Mouse (Mus musculus): ENCODE results near the gene St3gal4. TPM values are rescaled to one million over a fixed set of nuclear protein-coding genes. Genes with fewer than 3 reads are reported as not detected.

The St3gal4 gene
- total RNA-seq, 2 experiments from 2014 or later = 5.8 to 7.3 TPM

DNA sequence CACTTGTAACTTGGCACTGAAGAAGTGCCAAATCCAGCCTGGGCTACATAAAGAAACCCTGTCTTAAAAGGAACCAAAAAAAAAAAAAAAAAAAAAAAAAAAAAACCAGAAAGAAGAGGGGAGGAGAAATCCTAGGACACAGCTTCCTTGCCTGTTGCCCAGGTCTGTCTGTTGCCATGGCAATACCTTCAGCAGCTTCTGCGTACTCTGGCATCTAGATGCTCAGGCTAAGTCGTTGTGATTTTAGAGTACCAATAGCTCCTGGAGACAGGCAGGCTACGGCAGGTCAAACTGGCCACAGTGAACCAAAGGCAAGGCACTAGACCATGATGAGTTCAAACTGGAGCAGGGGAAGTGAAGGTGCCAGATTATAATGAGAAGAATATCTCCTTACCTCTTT lies 65.4 kb downstream of the St3gal4 start:
- DNase-seq = no peak
- intact Hi-C loops (cut with DNase I; ENCODE audit: low total_unique reads) = no loop called here

DNA sequence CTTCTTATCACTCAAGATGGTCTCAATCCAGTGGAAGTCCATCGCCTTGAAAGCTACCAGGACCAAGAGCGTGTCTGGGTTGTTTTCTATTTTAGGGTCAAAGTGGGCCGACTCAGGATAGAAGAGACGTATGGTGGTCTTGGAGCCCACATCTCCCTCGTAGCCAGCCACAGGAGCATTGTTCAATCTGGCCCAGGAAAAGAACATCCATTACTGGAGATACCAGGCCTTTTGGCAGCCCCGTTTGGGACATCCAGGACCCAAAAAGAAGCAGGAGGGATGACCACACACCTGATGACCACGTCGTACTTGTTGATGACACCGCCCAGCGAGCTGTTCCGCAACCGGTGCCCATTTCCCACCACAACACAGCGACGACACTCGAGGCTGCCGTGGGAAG lies 66.0 kb downstream of the St3gal4 start:
- DNase-seq = no peak
- intact Hi-C loops (cut with DNase I; ENCODE audit: low total_unique reads) = no loop called here

DNA sequence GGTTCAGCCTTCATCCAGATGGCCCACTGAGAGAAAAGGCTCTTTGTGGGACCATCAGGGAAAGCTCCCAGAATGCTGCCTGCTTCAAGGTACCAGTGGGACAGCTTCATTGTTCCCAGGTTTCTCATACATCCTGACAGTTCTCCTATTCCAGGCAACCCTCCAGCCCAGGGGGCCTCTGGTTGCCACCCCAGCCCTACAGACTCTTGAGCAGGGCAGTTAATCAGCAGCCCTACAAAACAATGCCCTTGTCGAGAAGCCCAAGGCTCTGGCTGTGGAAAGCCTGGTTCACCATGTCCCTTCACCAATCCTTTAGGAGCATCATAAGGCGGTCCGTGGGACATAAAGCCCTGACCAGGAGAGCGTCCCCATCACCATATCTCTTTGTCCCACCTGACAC lies 66.4 kb downstream of the St3gal4 start:
- DNase-seq = no peak

DNA sequence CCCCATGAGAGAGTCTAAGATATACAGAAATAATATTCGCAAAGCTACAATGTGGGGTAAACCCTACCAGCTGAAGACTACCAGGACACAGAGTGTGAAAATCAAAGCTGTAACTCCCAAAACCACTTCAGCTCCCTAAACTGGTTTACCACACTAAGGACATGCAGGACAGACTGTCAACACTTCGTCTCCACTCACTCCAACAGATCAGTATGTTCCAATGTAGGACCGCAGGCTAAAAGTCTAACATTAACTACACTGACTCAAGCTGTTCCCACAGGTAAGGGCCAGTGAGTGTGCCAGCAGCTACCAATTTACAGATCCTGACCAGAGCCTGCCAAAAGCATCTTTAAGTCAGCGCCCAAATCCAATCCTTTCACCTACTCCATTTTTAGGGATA lies 67.4 kb downstream of the St3gal4 start:
- intact Hi-C loops (cut with DNase I; ENCODE audit: low total_unique reads) = no loop called here

More for the DNA sequence above, 66.4 kb downstream of the St3gal4 start:
- intact Hi-C loops (cut with DNase I; ENCODE audit: low total_unique reads) = no loop called here

DNA sequence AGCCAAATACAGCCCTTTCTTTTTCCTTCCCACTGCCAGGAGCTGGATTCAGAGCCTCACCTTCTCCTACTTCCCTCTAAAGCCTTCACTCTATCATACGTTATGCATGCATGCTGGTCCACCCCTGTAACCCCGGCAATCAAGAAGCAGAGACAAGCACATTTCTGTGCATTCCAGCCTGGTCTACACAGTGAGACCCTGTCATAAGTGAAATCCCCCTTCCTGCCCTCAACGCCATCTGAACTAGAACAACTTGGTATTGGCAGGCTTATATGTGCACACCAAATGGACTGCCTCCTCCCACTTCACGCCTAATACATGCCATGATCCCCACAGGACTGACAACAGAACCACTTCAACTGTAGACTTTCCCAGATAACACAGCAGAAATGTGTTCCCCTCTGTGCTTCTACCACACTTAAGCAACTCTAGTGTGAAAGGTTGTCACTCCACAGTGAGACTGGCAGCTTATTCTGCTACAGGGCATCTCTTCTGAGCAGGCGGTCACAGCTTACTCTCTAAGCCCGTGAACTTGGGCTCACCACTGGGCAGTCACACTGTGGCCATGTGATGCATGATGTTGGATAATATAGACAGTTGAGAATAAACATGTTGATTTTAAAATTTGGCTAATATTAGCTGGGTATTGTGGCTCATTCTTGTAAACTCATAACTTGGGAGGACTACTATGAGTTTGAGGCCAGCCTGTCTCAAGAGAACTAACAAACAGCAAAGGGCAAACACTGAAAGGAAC lies 68.2 kb downstream of the St3gal4 start:
- no peak for DNase-seq
- intact Hi-C loops (cut with DNase I; ENCODE audit: low total_unique reads) = no loop called here

More for the DNA sequence above, 67.4 kb downstream of the St3gal4 start:
- no peak for DNase-seq

DNA sequence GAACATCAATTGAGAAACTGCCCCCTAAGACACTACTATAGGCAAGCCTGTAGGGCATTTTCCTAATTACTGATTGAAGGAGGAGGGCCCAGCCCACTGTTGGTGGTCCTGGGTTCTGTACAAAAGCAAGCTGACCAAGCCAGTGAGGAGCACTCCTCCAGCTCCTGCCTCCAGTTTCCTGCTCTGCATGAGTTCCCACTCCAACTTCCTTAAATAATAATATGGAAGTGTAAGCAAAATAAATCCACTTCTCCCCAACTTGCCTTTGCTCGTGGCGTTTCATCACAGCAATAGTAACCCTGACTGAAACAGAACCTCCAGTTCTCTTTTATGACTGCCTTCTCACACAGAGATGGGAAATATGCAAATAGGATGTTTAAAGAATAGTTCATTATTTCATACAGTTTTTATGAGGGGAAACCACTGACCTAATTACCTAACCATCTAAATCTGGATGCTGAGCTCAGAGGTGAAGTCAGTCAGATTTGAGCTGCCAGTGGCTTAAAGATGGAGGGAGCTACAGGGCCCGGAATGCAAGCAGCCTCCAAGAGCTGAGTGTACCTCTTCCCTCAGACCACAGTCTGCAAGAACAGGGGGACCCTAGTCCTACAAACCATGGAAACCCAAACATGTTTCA lies 69.1 kb downstream of the St3gal4 start:
- intact Hi-C loops (cut with DNase I; ENCODE audit: low total_unique reads) = no loop called here
- no peak for DNase-seq

DNA sequence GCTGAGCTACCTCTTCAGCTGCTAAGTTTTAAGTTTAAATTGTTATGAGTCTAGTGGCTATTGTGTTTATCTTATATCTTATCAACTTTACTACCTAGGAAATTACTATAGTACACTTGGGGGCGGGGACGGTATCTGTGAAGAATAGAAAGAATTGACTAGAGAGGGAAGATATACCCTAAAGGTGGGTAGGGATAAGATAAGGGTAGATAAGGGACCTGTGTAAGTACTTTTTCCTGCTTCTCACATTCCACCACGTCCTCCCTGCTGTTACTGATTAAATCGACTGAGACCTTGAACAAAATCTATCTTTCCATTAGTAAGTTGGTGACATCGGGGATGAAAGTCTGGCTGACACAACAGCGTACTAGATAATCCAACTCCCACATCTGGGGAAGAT lies 70.6 kb downstream of the St3gal4 start:
- intact Hi-C loops (cut with DNase I; ENCODE audit: low total_unique reads) = no loop called here
- DNase-seq = no peak

DNA sequence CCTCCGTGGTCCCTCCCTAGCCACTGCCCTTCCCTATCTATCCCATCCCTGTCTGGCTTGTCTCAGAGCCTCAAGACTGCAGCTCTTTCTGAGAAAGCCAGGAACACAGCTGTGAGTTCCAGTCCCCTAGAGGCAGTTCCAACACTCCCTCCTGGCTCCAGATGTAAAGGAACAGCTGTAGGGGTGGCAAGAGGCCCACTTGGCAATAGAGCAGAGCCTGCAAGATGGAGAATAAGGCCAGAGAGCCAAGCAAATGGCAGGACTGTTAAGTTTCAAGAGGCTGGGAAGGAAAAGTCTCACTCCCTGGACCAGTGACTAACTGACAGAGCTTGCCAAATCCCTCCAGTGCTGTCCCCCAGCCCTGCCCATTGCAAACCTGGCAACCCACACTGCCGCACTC lies 73.3 kb downstream of the St3gal4 start:
- intact Hi-C loops (cut with DNase I; ENCODE audit: low total_unique reads) = no loop called here
- peak; percentile 92 for DNase-seq

DNA sequence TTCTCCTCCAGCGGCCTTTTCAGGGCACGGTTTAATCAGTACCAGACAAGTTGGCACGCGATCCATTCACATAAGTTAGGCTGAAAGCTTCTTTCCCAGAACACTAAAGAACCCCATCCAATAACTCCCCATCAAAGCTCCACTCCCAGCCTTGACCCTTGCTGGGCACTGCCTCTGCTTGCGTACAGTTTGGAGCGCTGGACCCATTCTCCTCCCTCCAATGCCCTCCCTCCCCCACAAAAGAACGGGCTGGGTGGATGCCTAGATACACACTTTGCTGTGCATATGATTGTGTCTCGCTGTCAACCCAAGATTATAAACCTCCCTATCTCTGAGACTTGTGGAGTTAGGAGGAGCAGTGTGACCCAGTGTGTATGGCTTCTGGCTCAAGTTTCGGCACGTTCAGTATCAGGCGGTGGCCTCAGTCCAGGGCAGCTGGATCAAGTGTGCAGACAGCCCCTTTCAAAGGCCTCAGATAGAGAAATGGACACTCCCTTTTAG lies 74.0 kb downstream of the St3gal4 start:
- intact Hi-C loops (cut with DNase I; ENCODE audit: low total_unique reads) = no loop called here
- peak; percentile 63 for DNase-seq

DNA sequence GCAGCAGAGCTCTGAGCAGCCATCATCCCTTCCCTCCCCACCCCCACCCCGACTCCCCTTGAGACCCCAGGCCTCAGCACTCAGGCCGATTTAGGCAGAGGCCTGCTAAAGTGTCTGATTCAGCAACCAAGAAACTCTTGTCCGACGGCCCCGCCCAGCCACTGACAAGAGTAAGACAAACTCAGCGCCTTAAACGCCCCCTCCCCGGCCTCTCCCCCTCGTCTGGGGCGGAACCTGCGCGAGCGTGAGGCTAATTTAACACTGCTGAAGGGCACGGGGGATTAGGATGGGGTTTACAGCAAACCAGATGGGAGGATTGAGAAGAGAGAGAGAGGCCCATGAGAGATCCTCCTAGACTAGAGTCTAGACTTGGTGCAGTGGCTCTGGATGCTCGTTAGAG lies 74.6 kb downstream of the St3gal4 start:
- DNase-seq = peak; percentile 60
- intact Hi-C loops (cut with DNase I; ENCODE audit: low total_unique reads) = no loop called here

DNA sequence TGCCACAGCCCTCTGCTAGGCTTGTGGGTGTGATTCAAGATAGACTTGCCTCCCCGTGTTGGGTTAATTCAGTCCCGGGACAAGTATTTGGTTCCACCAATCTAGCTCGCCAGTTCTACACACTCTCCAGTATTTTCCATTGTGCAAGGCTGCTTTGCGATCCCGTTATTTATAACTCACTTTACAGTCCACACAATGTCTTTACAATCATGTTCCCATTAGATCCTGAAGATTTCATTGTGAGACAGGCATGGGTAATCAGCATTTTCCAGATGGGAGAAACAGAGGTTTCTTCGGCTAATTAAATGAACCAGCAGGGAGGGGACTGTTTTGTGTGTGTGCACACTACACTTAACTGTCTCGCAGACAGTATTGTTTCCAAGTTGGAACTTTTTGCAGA lies 75.4 kb downstream of the St3gal4 start:
- intact Hi-C loops (cut with DNase I; ENCODE audit: low total_unique reads) = no loop called here
- peak; percentile 3 for DNase-seq

DNA sequence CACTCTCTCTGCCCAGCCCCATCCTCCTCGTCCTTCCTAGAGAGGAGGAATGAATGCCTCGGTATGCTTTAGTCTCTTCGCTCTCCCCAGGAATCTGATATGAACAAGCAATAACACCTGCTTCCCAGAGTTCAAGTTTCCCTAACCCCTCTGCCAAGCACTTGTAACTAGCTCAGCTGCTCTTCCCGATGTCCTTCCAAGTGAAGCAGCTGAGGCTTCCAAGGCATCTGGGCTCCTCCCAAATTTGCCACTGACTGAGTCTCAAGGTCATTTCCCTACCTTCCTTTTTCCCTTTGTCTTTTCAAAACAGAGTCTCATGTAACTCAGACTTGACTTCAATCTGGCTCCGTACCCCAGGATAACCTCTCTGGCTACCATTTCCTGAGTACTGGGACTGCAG lies 77.6 kb downstream of the St3gal4 start:
- intact Hi-C loops (cut with DNase I; ENCODE audit: low total_unique reads) = no loop called here
- peak; percentile 43 for DNase-seq

DNA sequence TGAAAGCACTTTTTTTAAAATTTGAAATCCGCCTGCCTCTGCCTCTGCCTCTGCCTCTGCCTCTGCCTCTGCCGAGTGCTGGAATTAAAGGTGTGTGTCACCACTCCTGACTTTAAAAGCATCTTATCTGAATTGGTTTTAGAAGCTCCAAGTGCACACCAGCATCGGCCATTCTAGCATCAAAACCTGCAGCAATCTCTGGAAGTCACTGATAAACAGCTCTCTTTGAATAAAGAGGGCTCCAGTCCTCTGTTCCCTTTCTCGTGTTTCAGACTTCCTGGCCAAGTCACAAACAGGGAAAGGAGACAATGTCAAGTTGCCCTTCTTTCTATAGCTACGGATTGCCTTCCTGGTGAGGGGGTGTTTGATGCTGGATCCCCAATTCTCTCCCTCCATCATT lies 79.2 kb downstream of the St3gal4 start:
- DNase-seq = no peak
- intact Hi-C loops (cut with DNase I; ENCODE audit: low total_unique reads) = no loop called here

DNA sequence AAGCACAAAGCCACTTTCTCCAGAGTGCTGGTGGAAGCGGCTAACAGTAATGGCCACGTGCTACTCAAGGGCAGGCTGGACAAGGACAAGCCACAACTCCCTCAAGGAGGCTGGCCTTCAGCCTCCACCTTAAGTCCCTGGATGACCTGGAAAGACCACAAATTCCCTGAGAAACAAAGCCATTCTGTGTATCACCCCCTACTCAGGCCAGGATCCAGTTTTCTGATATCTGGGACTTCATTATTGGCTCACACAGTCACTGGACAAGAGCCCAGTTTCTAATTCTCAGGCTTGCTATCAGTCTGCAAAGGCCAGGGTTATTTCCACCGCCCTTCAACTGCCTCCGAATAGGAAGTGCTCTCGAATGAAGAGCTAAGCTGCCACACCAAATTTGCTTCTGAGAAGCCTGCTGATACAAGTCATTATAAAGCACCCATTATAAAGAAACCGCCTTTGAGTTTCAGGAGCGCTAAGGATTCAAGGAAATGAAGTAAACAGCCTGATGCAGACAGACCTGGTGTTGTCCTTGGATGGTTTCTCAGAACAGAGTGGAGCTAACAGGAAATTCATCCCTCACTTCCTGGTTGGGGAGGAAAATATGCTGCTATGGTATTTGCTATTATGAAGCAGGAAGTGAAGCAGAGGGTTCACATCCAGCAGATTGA lies 80.0 kb downstream of the St3gal4 start:
- DNase-seq = no peak

DNA sequence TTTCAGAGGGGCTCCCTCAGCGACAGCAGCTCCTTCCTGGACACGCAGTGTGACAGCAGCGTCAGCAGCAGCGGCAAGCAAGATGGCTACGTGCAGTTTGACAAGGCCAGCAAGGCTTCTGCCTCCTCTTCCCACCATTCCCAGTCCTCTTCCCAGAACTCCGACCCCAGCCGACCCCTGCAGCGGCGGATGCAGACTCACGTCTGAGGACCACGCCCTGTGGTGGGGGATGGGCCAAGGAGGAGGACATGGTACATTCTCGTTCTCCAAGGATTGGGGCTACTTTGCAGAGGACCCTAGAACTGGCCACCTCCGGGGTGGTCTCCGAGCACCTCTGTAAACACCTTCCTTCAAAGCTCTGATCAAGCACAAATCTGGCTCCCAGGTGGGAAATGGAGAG lies 84.0 kb downstream of the St3gal4 start:
- DNase-seq = no peak
- intact Hi-C loops (cut with DNase I; ENCODE audit: low total_unique reads) = no loop called here

More for the DNA sequence above, 80.0 kb downstream of the St3gal4 start:
- intact Hi-C loops (cut with DNase I; ENCODE audit: low total_unique reads) = no loop called here

DNA sequence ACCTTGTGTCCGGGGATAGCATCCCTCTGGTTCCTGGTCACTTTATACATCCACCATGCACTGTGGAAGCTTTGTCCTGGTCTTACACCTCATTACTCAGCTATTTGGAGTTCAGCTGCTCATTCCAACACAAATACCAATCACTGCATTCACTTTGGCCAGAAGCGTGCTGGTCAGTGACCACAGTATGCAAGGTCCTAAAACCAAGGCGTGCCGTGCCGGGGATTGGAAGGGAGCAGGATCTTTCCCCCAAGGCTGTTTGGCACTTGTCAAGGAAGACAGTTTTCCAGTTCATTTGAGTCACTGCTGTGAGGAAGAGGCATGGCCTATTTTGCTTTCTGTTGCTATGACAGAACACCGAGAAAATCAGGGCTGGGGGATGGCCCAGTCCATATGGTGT lies 86.6 kb downstream of the St3gal4 start:
- no peak for DNase-seq
- intact Hi-C loops (cut with DNase I; ENCODE audit: low total_unique reads) = loop anchor here (5.0 kb wide), 1 partner anchor 135 kb away; no protein-coding TSS in a partner anchor

DNA sequence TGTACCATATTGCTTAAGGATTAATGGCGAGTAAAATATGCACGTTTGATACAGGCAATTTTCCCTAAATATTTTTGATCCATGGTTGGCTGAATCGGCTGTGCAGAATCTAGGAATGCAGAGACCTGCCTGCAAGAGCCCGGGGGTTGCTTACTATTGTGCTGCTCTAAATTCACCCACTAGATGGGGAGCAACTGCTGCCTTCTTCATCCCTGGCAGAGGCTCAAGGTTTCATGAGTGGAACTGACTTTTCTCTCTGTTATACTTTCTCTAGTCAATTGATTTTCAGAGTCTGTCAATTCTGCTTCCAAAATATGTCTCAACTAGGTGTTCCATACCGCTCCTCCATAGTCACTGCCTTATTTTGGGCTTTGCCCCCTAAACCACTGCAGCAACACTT lies 88.2 kb downstream of the St3gal4 start:
- intact Hi-C loops (cut with DNase I; ENCODE audit: low total_unique reads) = loop anchor here (5.0 kb wide), 1 partner anchor 136 kb away; no protein-coding TSS in a partner anchor
- DNase-seq = peak; percentile 51

DNA sequence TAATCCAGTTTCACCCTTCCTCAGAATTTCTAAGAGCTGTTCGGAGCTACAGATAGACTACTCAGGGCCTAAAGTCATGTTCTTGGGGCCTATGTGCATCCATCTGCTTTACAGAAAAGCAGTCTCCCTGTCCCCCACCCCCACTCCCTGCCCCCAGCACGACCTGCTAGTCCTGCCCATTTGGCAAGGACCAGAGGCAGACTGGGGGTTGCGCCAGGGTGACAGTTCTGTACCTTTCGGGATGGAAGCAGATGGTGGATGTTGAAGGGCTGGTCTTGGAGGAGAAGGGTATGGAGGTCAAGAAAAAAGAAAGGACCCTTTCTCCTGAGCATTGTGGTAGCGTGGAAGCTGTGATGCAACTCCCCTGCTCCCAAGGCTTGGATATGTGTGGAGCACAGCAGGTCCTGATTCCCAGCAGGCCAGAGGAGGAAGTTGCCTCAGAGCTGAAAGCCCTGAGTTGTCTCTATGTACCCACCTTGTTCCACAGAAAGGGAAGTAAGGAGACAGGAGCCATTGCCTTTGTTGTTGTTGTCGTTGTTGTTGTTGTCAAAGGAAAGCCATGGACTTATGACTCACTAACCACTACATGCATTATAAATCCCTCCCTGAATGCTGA lies 91.6 kb downstream of the St3gal4 start:
- intact Hi-C loops (cut with DNase I; ENCODE audit: low total_unique reads) = no loop called here
- no peak for DNase-seq

DNA sequence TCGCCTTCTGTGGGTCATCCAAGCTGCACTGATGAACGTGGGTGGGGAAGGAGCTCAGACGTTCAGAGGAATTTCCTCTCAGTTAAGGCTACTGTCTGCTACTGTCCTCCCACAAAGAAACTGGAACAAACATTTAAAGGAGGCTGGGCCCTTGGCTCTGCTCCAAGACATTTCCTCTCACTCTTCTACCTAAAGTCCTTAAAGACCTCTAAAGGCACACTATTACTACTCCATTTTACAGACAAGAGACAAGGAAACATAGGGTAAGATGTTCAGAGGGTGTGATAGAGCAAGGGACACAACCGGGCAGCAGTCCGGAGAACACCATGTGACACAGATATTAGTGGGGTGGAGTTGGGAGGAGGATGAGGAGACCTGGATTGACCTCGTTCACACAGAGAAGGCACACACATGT lies 92.2 kb downstream of the St3gal4 start:
- DNase-seq = no peak

DNA sequence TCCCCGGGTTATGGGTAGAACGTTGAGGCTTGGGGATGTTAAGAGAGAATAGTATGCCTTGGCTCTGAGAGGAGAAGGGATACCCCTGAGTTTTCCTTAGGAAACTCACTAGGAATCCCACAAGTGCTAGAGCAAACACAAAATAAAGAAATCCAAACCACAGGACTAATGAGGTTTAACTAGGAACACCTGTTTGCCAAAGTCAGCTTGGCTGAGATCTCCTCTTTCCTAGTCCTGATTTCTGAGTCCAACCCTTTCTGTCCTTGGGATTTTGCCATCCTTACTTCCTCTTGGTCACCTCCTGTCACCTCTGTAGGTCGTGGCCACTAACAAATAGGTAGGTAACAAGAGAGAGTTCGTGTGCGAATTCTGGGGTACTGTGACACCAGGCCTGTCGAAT lies 92.8 kb downstream of the St3gal4 start:
- intact Hi-C loops (cut with DNase I; ENCODE audit: low total_unique reads) = no loop called here
- no peak for DNase-seq

More for the DNA sequence above, 92.2 kb downstream of the St3gal4 start:
- intact Hi-C loops (cut with DNase I; ENCODE audit: low total_unique reads) = no loop called here
